Mouse (Mus musculus): ENCODE measurements around the gene Tube1.
"Not testable (repeated sequence)": the region's sequence is repeated elsewhere in the genome, so short reads cannot be mapped to it uniquely, and the experiment has no call there.

DNA sequence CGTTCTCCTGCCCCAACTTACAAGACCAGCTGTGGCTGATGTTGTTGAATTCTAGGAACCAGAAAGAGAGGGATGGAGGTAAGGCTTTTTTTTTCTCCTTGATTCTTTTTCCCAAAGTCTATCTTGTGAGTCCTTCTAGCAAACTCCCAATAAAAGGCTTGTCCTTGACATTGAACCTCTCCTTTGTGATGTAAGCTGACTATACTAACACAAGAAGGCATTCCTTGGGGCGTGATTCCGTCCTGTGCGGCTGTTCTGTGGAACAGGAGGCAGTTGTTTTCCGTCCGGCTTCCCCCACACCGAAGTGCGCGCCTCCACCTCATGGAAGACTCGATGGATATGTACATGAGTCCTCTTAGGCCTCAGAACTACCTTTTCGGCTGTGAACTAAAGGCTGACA is 64.4 kb downstream of the Tube1 start:
- TF ChIP-seq CTCF (IDR thresholded peaks at IDR 0.05; ENCODE audit: insufficient read depth, low read length); POLR2A (IDR thresholded peaks at IDR 0.05; ENCODE audit: borderline replicate concordance, extremely low read depth, low read depth, low read length): not testable (repeated sequence)
